Mouse (Mus musculus) kidney, adult 9 months (tissue): ENCODE results near the gene Phf23.
A peak's percentile ranks its signal among the peaks of the same experiment; 100 is the strongest.

Experiments
- DNase-seq: peaks from one replicate; pipeline ENCODE4 v3.0.0; 2022

Gene Phf23

DNA sequence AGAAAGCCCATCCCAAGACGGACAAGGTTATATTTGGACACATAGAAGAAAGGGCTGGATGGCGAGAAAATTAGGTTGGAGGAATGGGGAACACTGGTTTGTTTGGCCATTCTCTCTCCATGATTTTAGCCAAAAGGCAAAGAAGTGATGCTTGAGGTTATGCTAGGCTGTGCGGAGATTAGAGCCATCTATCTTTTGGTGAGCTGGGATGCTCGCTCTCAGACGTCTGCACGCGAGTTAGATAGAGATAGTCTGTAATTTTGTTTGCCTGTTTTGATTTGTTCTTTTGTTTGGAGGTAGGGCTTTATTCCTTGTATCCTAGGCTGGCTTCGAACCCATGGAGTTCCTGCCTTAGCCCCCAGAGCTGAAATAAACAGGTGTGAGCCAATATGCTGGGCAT lies 5.6 kb downstream of the Phf23 start:
- no peak for DNase-seq

DNA sequence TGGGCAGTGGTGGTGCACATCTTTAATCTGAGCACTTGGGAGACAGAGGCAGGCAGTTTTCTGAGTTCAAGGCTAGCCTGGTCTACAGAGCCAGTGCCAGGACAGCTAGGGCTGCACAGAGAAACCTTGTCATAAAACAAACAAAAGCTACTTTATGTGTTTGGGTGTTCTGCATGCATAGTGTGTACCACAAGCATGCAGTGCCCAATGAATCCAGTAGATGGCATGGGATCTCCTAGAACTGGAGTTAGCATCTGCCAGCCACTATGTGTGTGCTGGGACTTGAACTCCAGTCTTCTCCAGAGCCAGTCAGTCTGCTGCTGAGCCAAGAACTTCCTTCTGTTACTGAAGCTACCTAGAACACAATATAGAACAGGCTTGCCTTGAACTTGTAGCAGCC lies 6.3 kb downstream of the Phf23 start:
- DNase-seq: peak; percentile 63

DNA sequence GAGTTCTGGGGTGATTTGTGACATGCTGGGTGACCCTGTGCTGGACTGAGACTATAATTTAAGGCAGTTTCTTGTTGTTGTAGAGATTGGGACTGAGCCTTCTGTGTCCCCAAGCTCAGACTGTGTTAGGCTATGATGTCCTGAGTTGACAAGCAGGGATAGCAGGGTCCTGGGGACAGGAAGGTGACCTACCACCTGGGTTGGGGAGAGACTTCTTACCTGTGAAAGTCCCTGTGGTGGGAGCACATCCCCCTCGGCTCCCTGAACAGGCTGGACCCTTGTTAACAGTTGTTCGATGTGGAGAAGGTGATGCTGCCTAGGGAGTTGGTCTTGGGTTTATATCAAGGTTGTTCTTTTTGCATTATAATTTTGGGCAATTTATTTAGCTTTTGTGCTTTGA lies 6.9 kb downstream of the Phf23 start:
- no peak for DNase-seq

DNA sequence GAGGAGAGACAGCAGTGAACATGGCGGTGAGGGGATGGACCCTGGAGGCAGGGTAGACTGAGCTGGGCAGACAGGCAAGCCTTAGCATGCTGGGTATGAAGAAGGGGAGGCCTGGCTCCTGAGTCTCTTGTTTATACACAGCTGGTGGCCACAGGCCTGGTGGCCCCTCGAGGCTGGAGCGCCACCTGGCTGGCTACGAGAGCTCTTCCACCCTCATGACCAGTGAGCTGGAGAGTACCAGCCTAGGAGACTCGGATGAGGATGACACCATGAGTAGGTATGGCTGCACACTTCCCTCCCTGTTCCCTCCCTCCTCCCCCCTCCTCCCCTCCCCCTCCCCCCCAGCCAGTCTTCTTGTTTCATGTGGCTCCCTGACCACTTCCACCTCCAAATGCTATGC lies 9.9 kb downstream of the Phf23 start:
- DNase-seq: no peak

DNA sequence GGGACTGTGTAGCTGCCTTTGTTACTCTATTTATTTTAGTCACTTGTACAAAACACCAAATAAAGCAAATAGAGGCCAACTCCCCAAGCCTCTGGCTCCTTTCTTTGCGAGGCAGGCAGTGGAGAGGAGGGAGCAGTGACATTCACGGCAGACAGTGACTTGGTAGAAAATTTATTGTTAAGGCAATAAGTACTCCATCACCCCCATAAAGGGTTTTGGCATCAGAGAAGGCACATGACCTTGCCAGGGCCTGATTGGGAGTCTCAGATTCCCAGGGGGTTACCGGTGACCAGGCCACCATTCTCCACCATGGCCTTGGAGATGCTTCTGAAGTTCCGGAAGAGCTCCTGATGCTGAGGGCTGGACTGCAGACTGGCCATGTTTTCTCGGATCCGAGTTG lies 14.5 kb downstream of the Phf23 start:
- DNase-seq: no peak

DNA sequence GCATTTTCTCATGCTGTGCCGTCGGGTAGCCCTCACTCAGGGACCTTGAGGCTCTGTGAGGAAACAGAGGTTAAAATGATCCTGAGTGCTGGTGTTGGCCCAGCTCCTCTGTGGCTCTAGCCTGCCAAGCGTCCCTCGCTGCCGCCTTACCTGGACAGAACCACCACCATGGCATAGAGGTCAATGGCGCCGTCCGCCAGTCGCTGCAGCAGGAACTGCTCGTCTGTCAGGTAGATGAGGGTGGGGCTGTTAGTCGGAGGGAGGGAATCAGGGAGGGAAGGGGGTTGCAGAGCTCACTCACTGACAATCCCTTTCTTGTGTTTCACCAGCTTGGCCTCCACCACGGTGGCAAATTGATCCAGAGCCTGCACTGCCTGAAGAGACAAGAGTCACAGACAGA lies 15.0 kb downstream of the Phf23 start:
- no peak for DNase-seq

DNA sequence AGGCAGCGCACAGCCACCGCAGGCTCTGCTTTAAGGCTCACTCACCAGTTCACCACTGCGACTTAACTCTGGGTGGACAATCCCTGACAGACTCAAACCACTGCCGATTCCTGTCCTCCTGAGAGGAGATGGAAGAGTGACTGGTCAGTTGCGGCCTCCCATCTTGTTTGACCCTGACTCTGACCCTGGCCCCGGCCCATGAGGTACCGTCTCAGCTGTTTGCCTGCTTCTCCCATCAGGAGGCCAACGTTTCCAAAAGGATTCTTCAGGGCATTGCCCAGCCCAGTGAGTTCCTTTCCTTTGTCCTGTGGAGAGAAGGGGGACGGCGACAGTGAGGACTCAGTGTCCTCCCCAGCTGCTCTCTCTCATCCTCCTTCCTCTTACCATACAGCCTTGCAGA lies 15.4 kb downstream of the Phf23 start:
- DNase-seq: no peak

DNA sequence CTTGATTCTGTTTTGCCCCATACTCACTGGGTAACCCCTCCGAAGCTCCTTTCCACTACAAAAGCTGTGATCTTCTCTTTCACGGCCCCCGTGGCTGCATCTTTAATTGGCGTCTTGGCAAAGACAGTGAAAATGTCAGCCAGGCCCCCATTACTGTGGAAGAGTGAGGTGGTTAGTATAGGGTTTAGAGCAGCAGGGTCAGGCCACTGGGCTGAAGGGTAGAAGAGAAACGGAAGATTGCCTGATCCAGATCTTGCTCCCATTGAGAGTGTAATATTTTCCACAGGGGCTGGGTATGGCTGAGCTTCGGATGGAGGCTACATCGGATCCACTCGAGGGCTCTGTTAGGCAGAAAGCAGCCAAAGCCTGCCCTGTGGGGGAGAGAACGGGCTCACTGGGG lies 17.4 kb downstream of the Phf23 start:
- DNase-seq: no peak

DNA sequence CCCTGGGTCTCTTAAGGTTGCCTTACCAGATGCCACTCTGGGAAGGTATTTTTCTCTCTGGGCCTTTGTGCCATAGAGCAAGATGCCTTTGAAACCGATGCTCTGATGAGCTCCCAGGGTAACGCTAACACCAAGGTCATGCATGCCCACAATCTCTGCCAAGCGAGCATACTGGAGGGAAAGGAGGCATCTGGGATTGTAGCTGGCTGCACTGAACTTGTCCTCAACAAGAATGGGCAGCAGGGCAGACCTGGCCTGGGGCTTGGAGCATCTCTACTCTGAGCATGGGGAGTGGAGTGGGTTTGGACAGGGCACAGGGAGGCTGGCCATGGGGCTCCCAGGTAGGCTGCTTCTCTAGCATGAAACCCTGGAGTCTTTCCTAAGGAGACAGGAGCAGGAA lies 17.8 kb downstream of the Phf23 start:
- DNase-seq: no peak

DNA sequence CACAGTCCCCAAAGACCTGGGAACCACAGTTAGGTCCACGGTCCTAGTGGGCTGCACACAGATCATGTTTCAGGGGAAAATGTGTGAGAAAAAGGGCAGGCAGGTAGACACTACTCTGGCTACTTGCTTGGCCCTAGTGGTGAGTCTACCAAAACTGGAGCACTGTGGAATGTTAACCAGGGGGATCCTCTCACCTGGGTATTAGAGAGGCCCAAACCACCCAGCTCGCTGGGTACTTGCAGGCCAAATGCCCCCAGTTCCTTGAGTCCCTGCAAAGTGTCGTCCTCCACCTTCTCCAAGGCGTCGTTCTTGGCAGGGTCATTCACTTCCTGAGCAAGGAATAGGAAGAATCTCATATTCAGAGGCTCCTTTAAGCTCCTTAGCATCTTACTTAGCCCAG lies 18.5 kb downstream of the Phf23 start:
- DNase-seq: no peak

DNA sequence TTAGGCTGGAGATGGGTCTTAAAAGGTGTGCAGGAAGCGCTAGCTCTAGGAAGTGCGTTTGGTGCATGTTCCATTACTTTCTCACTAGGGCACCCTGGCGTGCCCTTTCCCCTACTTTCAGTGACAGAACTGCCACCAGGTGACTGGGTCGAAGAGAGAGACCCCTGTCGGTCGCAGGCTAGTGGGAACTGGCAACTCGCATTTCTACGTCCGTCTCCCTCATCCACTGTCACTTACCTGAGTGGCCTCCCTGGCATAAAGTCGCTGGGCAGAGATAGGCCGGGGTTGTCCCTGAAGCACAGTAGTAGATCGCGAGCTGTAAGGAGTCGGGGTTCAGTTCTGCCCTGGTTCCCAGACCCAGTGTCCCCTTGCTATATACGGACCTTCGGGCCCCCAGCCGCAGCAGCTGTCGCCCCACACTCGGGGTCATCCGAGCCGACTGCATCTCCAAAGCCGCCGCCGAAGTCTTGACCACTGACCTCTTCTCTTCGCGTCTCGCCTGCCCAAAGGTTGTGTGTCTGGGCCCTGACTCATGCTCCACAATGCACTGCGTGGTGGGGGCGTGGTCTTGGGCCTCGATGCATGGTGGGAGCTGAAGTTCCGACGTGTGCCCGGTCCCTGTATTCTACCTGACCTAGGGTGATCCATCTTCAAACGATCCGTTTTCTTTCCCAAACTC lies 19.4 kb downstream of the Phf23 start, which contains the start of gene Acadvl:
Acadvl (minus strand) TSS at position 532 of the 679 bp plus-strand sequence.
- DNase-seq: peak; percentile 95

DNA sequence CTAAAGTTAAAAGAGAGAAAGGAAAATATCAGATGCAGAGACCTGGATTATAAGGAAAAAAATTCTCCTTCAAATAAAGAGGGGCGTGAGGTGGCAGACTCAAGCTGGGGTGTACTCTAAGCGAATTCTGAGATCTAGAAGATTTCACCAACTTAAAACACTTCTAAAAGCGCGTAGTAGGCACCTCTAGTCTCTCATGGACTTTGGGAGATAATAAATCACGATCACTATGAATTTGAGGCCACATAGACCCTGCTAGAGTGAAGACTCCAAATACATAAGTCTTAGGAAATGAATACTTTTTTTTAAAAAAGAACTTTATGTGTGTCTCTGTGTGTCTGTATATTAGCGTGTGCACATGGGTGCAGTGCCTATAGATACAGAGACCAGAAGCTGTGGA lies 20.1 kb downstream of the Phf23 start:
- DNase-seq: peak; percentile 8

DNA sequence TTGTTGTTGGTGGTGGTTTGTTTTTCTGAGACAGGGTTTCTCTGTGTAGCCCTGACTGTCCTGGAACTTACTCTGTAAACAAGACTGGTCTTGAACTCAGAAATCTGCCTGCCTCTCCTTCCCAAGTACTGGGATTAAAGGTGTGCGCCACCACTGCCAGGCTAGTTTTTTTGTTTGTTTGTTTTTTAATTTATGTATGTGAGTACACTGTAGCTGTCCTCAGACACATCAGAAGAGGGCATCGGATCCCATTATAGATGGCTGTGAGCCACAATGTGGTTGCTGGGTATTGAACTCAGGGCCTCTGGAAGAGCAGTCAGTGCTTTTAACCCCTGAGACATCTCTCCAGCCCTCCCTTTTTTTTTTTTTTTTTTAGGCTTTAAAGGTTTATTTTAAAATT lies 20.6 kb downstream of the Phf23 start:
- peak; percentile 8 for DNase-seq

DNA sequence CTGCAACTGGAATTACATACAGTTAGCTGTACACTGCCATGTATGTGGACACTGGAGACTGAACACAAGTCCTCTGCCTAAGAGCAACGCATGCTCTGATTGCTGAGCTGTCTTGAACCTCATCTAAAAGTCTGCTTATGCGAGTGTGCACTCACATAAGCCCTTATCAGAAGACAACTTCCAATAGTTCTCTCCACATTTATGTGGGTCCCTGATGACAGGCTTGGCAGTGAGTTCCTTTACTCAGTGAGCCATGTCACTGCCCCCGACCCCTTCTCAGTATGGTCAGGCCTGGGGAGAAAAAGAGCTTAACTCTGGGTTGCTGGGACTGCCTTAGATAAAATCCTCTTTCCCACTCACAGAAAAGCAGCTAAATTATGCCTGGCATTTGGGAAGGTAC lies 21.1 kb downstream of the Phf23 start, which contains the start of gene Dlg4:
Dlg4 (plus strand) TSS at position 274 of the 400 bp plus-strand sequence.
- DNase-seq: peak; percentile 9

DNA sequence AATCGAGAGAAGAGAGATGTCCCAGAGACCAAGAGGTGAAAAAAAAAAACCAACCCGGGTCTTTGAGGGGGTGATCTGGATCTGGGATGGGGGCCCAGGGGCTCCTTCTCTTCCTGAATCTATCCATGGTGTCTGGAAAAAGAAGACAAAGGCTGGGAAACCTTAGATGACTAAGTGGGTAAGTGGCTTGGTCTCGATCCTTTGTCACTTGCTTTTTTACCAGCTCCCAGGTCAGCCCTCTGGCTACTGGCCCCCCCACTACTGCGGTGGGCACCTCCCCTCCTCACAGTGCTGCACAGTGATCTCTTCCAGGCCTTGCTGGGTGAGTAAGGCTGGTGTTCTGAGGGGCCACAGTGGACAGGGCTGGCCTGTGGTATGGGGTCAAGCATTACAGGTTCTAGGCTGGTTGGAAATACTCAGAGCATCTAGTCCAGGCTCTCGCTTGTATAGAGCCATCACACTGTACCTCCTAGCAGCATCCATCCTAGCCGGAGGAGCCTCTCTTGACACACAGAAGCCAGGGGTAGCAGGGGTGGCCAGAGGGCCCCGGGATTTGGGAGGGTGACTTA lies 21.7 kb downstream of the Phf23 start:
- DNase-seq: peak; percentile 21

DNA sequence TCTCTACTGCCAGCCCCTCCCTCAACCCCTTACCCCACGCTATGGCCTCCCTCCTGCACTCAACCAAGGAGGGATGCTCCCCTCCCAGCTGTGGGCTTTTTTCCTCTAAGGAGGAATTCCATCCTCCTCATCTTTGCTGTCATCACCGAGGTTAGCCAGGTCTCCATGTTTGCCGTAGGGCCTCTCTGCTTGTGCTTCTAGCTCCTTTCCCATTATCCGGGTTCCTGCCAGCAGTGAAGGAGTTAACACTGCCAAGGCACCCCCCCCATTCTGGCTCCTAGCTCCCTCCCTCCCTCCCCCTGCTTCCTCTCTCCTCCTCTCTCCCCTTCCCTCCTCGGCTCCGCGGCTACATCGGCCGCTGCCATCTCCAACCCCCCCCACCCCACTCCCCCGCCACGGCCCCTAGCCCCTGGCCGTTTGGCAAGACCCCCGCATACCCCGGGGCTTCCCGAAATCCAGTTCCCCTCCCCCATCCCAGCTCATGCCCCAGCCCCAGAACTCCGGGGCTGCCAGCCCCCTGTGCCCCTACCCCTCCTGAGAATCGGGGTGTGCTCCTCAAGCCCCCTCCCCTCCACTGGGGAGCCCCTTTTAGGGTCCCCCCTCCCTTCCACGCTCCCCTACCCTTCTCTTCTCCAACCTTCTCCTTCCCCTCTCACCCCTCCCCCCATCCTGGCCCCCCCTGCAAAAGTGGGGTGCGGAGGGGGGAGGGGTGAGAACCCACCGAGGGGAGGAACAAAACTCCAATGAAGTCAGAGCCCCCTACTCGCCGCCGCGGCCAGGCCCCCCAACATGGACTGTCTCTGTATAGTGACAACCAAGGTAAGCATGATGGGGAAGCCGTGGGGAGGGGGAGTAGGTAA lies 22.8 kb downstream of the Phf23 start:
- DNase-seq: peak; percentile 36

DNA sequence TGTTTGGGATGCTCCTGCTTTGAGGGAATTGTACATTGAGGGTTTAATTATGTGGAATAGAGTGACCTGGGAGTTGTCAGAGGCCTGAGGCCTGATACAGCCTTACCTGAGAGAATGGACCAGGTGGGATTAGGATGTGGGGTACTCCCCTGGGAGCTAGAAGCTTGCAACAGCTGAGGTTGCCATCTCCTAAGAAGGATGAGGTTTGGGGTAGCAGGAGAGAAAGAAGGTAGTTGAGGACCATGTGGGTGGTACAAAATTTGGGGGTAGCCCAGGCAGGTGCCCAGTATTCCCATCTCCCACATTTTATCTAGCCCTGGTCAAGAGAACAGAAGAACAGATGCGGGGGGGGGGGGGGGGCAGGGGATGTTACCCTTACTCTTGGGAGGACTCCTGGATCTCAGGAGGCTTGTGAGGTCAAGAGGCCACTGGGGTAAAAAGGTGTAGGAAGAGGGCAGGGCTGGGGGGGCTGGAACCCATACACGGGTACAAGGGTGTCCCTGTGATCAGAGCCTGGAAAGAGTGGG lies 24.0 kb downstream of the Phf23 start:
- no peak for DNase-seq

DNA sequence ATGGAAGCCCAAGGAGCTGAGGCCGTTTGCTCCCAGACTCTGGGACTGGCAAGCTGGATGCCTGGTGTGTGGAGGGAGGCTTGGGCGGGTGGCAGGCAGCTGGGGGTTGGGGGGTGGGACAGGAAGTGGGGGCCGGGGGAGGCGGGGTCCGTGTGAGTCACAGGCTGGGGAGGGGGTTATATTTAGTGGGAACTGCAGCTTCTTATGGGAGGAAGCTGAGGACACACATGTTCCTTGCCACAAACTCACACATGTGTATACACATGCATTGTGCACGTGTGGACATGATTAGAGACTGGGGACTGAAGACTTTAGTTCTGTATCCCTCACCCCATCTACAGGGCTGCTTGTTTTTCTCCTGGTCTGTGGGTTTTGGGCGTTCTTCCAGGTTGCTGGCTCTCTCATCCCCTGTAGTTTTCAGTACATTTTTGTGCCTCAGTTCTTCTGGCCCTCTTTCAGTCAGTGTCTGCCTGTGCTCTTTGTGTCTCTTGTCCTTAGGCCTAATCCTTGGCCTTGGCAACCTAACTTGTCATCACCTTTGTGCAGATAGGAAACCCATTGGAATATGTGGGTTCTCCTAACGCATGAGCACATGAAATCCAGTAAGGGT lies 24.6 kb downstream of the Phf23 start:
- no peak for DNase-seq

DNA sequence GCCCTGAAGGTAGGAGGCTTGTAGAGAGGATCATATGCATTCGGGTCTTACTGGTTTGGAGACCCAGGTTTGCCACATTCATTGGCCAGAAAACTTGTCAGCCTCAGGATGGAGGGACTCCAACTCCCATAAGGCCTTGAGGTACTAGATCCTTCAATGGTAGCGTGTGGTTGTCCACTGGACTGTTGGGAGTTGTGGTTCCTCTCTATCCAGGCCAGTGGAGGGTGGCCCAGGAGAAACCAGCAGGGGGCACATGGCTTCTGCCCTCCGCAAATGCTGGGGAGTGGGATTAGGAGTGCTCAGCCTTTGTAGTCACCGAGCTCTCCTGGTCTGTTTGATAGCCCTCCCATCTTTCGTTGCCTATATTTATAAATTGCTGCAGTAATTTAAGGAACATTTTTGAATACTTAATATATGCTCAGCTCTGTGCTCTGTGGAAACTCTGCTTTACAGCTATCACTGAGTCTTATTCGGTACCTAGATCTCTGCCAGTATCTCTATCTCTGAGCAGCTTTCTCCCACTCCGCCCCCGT lies 25.2 kb downstream of the Phf23 start:
- peak; percentile 89 for DNase-seq

DNA sequence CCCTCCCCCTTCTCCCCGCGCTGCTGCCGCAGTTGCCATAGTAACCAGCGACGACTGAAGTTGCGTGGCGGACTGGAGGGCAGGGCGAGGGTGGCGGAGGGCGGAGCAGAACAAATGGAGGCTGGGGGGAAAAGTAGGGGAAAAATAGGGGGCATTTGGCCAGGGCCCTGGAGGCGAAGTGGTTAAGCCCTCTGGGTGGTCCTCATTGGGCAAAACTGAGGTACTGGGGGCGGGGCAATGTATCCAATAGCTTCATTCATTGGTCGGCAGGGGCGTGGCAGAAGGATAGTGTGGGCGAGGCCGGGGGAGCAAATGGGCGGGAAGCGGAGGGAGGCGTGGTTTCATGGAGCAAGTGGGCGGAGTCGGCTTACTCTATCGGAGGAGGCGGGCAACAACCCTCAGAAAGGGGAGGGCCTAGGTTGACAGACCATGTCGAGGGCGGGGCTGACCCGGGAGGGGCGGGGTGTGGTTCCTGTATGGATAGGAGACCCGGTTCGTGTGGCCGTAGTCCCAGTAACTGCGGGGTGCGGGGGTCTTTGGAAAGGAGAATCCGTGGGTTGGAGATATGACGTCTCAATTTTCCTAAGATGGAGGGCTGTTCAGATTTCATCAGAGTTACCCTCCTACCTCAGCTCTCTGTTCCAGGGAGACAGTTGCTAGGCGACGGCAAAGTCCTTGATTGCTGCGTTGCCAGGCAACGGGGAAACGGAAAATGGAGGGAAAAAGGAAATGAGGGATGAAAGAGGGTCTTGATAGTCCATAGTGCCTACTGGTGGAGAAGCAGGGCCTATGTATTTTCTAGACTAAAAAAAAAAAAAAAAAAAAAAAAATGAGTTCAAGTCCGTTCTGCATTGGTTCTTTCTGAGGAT lies 25.9 kb downstream of the Phf23 start:
- DNase-seq: peak; percentile 98

DNA sequence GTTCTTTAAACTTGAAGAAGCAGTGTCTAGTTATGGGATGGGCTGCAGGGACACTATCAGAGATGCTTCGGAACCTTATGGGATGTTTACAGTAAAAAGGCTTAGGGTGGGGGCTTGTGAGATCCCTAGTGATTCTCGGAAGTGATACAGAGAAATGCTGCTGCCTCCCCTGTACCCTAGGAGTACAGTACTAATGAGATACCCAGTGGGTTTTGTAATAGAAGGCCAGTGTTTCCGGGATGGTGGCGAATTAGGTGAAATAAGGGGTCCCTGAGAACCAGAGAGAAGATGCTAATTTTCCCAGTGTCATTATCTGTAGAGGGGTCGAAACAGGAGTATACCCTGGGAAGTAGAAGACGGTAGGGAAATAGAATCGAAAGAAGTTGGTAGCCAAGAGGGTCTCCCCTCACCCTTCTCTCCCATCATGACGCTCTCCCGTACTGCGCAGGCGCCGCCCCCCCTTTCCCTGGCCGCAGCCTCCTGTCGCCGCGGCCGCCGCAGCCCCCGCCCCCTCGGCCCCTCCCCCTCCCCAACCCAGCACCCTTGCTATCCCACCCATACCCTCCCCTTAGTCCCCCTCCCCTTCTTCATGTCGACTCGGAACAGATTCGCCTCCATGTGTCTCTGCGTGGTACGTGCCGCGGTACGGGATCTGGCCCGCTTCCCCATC lies 28.0 kb downstream of the Phf23 start:
- no peak for DNase-seq
